8 mouse cellular contexts compared by ENCODE assay signal in genomic region chr8:121951656-121952009, GRCm38 (mm10). TPM values are rescaled to one million over a fixed set of nuclear protein-coding genes. Genes with fewer than 3 reads are reported as not detected.
DNase-seq lines count a peak whose midpoint lies in the region; ATAC-seq and TF ChIP-seq lines count a peak whose summit lies in the region.

No protein-coding gene starts in this region.

- peaks cover 55% of the 10 kb centered on the region for H3K79me2 ChIP-seq in C2C12 (ENCODE audit: control insufficient read depth, insufficient read depth)

- H3K4me1 ChIP-seq in forebrain, embryonic 12.5 days = peaks cover 52% of the 10 kb centered on the region
- H3K4me1 ChIP-seq in liver, embryonic 12.5 days = peaks cover 86% of the 10 kb centered on the region

- H3K4me3 ChIP-seq in C2C12 (ENCODE audit: insufficient read depth, poor library complexity, severe bottlenecking) = peak overlapping the region; percentile 97
- H3K4me3 ChIP-seq in forebrain, embryonic 12.5 days (replicated peaks) = peak overlapping the region; percentile 90
- peak overlapping the region; percentile 94 for H3K4me3 ChIP-seq in liver, embryonic 12.5 days

- H3K9me3 ChIP-seq in forebrain, embryonic 12.5 days = no peaks in the 10 kb centered on the region
- H3K9me3 ChIP-seq in liver, embryonic 12.5 days (replicated peaks) = no peaks in the 10 kb centered on the region

- peaks cover 36% of the 10 kb centered on the region for H3K79me3 ChIP-seq in C2C12 (ENCODE audit: low read depth)

- H3K9ac ChIP-seq in forebrain, embryonic 12.5 days = peak overlapping the region; percentile 99
- peak overlapping the region; percentile 95 for H3K9ac ChIP-seq in liver, embryonic 12.5 days

- DNase-seq in cerebellum, adult 9-10 months = peak; percentile 72
- DNase-seq in right cerebral cortex, adult 18-20 months = no peak
- no peak for DNase-seq in layer of hippocampus, postnatal 25 days (ENCODE audit: extremely low spot score in 1 of 2, low spot score in 1 of 2)
- DNase-seq in lung, postnatal 14 days = no peak

- ATAC-seq in cerebellum, adult (ENCODE audit: insufficient number of reproducible peaks, low FRiP score, low TSS enrichment) = no peak
- ATAC-seq in forebrain, embryonic 12.5 days (ENCODE audit: low FRiP score) = no peak
- no peak for ATAC-seq in liver, embryonic 12.5 days

- WGBS in forebrain, embryonic 12.5 days = 39% methylated on average over 7 of the region's 7 CpGs
- WGBS in liver, embryonic 12.5 days (ENCODE audit: insufficient replicate concordance) = 10% methylated on average over 7 of the region's 7 CpGs

- peaks cover 26% of the 10 kb centered on the region for H3K36me3 ChIP-seq in C2C12 (ENCODE audit: control insufficient read depth, insufficient read depth)
- H3K36me3 ChIP-seq in forebrain, embryonic 12.5 days (replicated peaks) = peaks cover 30% of the 10 kb centered on the region
- H3K36me3 ChIP-seq in liver, embryonic 12.5 days = peaks cover 33% of the 10 kb centered on the region

- TF ChIP-seq CTCF in C2C12 (IDR thresholded peaks at IDR 0.05; ENCODE audit: control insufficient read depth, insufficient read depth, insufficient read length) = no peak

- no peaks in the 10 kb centered on the region for H3K27me3 ChIP-seq in C2C12 (ENCODE audit: control insufficient read depth, insufficient read depth, insufficient read length)
- no peaks in the 10 kb centered on the region for H3K27me3 ChIP-seq in forebrain, embryonic 12.5 days
- H3K27me3 ChIP-seq in liver, embryonic 12.5 days (replicated peaks) = no peaks in the 10 kb centered on the region

- peak overlapping the region; percentile 95 for H3K4me2 ChIP-seq in forebrain, embryonic 12.5 days
- peak overlapping the region; percentile 87 for H3K4me2 ChIP-seq in liver, embryonic 12.5 days

- no peak overlapping the region for H3K27ac ChIP-seq in forebrain, embryonic 12.5 days
- peak overlapping the region; percentile 98 for H3K27ac ChIP-seq in liver, embryonic 12.5 days

- no peak overlapping the region for H3ac ChIP-seq in C2C12 (ENCODE audit: control insufficient read depth, insufficient read length, low read depth)

TF ChIP-seq in C2C12, 6 proteins besides CTCF, POLR2A, EP300 and RAD21:
- TF ChIP-seq FOSL1 (IDR thresholded peaks at IDR 0.05; ENCODE audit: insufficient read depth, low read length, poor library complexity, severe bottlenecking) = no peak
- TF ChIP-seq MYOD1 (IDR thresholded peaks at IDR 0.05; ENCODE audit: control insufficient read depth, insufficient read length, low read depth) = no peak
- no peak for TF ChIP-seq USF1 (IDR thresholded peaks at IDR 0.05; ENCODE audit: low read depth)
- TF ChIP-seq MAX (IDR thresholded peaks at IDR 0.05) = no peak
- no peak for TF ChIP-seq MYOG (IDR thresholded peaks at IDR 0.05; ENCODE audit: control insufficient read depth, extremely low read depth, insufficient read length)
- no peak for TF ChIP-seq CEBPB (IDR thresholded peaks at IDR 0.05; ENCODE audit: low read depth)

RNA-seq across cellular contexts. Expression of gene Banp, which starts 2.1 kb away (rescaled TPM):
- 25.9 TPM for polyA plus RNA-seq in C2C12 (2012; fragmentation: generic; extraction: Trizol)
- polyA plus RNA-seq in forebrain, embryonic 12.5 days (2016; fragmentation: Nextera tagmentation; extraction: Ambion mirVana) = 49.1 and 65.9 TPM in 2 replicates
- polyA plus RNA-seq in liver, embryonic 12.5 days (2016; fragmentation: Nextera tagmentation; extraction: Ambion mirVana) = 22.4 and 25.4 TPM in 2 replicates
- total RNA-seq in layer of hippocampus, postnatal 25 days (2021) = 10 to 100 TPM; 39.4 to 41.7 TPM

RNA-seq across cellular contexts. Expression of gene Car5a, which starts 6.9 kb away (rescaled TPM):
- polyA plus RNA-seq in C2C12 (2012; fragmentation: generic; extraction: Trizol) = not detected
- polyA plus RNA-seq in forebrain, embryonic 12.5 days (2016; fragmentation: Nextera tagmentation; extraction: Ambion mirVana) = 0.31 TPM in 1 of 2 replicates, not detected in the other
- 0.69 and 0.85 TPM in 2 replicates for polyA plus RNA-seq in liver, embryonic 12.5 days (2016; fragmentation: Nextera tagmentation; extraction: Ambion mirVana)
- total RNA-seq in layer of hippocampus, postnatal 25 days (2021) = not detected

RNA-seq across cellular contexts. Expression of gene Slc7a5, which starts 44.1 kb away (rescaled TPM):
- 112 TPM for polyA plus RNA-seq in C2C12 (2012; fragmentation: generic; extraction: Trizol)
- 34.7 and 37.6 TPM in 2 replicates for polyA plus RNA-seq in forebrain, embryonic 12.5 days (2016; fragmentation: Nextera tagmentation; extraction: Ambion mirVana)
- polyA plus RNA-seq in liver, embryonic 12.5 days (2016; fragmentation: Nextera tagmentation; extraction: Ambion mirVana) = 52.6 and 58.9 TPM in 2 replicates
- 10 to 100 TPM; 66.6 to 75.5 TPM for total RNA-seq in layer of hippocampus, postnatal 25 days (2021)
